Mouse (Mus musculus) neural tube, embryonic 10.5 days (tissue): ENCODE data around the gene Esp1.
"Not testable (repeated sequence)": the region's sequence is repeated elsewhere in the genome, so short reads cannot be mapped to it uniquely, and the experiment has no call there.

Experiments
- DNase-seq: peaks from one replicate; pipeline ENCODE4 v3.0.0-alpha.2; 2017; ENCODE audit warnings: low spot score; ENCODE audit errors: extremely low spot score

The Esp1 gene

DNA sequence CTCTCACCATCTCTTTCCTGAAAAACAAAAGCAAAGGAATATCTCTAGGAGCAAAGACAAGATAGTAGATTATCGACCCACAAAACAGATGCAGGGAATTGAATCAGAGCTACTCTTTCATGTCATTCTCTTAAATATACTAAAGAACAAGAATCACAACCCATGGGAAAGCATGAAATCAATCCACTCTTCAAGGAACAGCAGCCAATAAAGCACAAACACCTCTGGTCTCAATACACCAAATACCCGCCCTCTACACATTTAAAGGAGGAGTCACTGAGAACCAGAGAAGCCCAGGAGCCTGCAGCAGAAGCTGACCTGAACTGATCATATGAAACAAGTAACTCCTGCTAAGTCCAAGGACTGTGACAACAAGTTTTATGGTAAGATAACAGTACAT lies at the start of gene Esp1:
TSS of gene Esp1 (plus strand) at position 301 of the 400 bp plus-strand sequence.
- DNase-seq, result no peak

DNA sequence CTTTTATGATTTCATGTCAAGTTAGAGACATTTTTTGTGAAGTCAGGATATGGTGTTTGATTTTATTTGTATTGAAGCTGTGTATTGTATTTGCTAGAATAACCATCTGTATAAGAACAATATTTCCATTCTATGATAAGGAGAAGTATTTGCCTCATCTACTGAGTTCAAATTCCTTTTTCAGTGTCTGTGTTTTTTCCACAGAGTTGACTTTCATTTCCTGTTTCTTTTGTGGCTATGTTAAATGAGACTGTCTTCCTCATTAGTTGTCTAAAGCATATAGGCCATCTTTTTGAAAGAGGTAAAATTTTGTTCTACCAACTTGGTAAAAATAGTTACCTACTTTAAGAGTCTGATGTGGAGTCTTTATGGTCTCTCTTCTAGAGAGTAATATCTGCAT lies 10.6 kb upstream of the Esp1 start:
- no peak for DNase-seq

DNA sequence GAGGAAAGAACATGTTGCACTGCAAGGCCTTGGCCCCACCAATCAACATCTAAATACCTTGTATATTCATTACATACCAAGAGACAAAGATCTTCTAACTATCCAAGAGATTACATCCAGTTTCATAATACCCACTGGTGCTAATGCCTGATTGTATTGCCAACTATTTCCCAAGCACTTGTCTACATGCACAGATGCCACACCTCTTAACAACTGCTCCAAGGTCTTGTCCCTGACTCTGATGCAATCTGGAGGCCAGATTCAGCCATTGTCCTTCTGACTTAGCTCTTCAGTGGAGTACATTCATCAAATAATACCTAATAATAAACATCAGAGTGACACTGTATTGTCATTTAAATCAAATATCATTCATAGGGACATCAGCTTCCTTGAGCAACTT lies 9.9 kb upstream of the Esp1 start:
- not testable (repeated sequence) for DNase-seq

DNA sequence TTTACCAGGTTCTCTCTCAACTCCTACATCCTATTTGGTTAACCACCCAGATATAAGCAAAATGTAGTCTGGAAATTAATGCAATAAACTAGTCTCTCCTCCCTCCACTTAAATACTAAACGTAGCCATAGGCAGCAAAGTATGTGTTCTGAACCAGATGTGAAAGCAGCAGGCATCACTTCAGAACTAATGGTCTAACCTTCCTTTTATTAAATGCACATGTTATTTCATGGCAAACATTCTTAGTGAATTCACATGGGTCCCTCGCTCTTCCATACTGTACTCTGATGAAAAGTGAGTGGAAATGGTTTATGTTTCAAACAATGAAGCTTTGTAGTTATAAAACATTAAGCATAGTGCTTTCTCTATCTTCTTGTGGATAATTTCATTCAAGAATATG lies 4.4 kb downstream of the Esp1 start:
- DNase-seq, result no peak

DNA sequence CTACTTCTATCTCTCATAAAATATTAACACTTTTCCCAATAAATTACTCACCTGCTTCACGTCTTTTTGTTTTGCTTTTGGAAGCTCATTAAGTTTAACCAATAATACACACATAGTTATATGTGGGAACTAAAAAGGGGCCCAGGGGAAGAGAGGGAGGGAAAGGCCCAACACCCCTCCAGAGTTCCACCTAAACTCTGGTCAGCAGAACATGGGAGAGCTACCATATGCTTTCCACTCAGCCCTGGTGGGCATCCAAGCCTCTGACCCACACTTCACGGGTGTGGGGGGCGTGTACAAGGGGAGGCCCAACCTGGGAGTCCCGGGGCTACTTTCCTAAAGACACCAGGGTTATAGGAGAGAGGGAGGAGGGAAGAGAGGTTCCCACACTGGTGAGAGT lies 4.8 kb downstream of the Esp1 start:
- no peak for DNase-seq

DNA sequence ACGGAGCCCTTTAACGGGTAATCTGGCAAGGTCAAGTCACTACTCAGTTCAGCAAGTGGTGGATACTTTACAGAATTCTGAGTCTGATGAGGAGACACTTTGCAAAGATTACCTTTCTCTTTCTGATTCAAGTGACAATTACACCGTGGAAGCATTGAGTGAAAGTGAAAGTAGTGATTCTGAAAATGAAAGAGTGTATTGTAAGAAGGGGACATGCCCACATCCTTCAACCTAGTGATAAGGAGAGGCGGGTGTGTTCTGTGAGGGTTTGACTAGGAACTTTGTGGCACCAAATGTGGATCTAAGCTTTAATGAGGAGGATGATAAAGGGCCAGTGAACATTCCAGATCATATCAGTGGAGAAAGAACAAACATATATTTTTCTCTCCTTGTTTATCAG lies 36.7 kb downstream of the Esp1 start:
- no peak for DNase-seq

DNA sequence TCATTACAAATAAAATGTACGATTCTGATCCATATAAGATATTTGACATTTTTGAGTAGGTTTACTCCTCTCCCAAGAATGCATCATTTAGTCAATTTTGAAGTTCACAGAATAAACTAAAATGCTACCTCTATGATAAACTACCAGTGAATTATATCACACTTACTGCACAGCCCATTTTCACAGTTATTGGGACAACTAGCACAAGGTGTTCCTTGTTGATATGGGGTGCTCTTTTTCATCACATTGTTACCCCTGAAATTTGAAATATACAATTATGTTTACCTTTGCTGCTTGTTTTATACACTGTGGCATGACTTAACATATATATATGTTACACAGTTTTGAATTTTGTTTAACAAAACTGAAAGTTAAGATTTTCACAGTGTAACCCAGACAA lies 40.2 kb downstream of the Esp1 start:
- no peak for DNase-seq
